Mouse (Mus musculus) v-Abl transformed pro-B cells (cell line): Measurements from ENCODE around the gene Nudt12.

Experiments used
- in situ Hi-C, 2 experiments: fragments of 400-800 bp; cut with MboI; formaldehyde crosslinking; loops; one replicate each; pipeline ENCODE4 v1.15.1; 2025; ENCODE audit not compliant: unreplicated experiment in 2 of 2

Nudt12 gene

DNA sequence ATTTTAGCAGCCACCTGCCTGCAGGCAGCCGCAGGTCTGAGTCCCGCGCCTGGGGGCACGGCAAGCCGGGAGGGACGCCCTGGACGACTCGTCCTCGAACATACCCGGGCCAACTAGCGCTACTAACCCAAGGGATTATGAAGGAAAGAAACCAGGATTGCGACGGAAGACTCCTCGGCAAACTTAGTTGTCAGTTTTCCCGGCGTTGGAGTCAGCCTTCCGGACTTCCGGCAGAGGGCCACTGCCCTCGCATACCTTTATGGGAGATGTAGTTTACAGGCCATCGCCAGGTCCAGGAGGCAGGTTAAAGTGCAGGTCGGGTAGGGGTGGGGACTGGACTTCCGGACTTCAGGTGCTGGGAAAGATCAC lies at the start of gene Nudt12:
TSS of gene Nudt12 (minus strand) at position 282 of the 369 bp plus-strand sequence.
- in situ Hi-C loops = no loop called here

DNA sequence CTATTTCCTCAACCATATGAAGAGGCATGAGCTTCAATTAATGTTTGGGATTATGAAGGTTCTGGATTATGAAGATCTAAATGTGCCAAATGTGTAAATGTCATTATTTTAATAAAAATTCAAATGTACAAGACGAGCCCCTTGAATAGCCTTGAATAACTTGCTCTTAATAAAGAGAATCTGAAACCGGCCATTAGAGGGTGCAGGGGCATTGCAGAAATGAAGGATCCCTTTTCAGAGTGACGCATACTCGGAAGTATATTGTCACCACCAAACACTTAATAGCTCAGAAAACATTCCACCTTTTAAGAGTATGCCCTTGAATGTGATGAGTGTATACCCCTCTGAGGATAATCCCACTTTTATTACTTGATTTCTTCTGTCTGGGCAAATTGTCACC lies 40.1 kb upstream of the Nudt12 start:
- in situ Hi-C loops = no loop called here

DNA sequence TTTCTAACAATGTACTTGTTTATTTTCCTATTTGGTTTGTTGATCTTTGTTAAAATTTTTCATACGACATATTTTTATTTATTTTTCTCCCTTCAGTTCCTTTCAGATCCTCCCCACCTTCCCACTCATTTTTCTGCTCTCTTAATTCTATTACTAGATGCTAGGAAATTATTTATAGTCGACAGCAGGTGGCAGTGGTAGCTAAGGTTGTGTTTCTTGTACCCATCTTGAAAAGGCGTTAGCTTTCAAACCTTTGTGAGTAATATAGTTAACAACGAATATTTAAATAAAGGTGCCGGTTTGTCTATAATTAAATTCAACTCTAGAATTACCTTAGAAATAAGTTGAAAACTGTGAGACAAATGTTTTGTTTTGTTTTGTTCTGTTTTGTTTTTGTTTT lies 26.6 kb upstream of the Nudt12 start:
- in situ Hi-C loops = no loop called here

DNA sequence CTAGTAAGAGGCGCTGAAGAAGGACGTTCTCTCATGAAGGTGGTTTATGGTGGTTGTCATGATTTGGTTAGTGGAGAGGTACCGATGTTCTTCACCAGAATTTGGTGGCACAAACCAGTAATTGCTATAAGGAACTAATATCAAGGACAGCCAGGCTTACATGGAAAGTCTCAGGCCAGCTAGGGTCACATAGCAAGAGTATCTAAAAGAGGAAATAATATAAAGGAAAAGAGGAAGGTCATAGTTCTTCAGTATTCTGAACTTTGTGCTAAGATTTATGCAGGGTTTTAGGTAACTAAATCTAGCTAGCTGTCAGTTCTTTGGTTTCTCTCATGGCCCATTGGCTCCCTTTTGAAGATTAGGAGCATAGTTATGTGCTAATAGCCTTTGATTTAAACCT lies 20.3 kb upstream of the Nudt12 start:
- in situ Hi-C loops = no loop called here

- in situ Hi-C loops = no loop called here
These were observed 13.2 kb upstream of the Nudt12 start for GRCm38 (mm10) chr17:59026336-59026735.

GRCm38 (mm10) chr17:59024502-59024901 lies 11.3 kb upstream of the Nudt12 start:
- in situ Hi-C loops = no loop called here

DNA sequence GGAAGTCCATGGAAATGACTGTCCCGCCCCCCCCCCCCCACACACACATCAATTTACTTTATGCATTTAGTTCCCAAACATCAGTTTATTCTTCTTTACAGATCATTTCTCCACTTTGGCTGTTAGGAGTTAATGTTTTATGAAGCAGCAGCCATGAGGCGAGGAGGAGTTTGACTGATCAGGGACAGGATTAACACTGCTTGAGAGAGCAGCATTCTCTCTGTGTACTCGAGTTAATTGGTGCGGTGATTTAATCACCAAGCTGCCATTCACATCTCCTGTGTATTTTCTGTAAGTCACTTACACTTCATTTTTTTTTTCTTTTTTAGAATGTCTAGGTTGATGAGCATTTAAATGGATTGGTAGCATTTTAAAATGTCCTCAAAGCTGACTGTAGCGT lies 10.8 kb upstream of the Nudt12 start:
- in situ Hi-C loops = no loop called here

DNA sequence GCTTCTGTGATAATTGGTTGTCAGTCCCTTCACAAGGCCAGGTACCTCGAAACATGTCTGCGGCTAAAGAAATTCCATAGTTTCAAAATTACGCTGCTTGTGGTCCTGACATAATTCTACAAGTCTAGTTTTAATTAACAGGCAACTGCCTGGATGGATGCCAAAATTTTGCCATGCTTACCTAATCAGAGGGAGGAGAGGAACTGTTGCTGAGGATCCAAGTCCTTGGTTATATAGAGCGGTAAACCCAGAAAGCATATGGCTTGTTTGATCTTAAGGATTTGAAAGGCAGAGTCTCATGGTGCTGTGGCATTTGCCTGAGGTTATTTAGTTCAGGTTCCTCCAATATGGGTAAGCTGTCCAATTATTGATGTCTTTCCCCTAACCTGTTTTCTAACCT lies 5.5 kb upstream of the Nudt12 start:
- in situ Hi-C loops = no loop called here

GRCm38 (mm10) chr17:59012421-59013090 lies 616 bp downstream of the Nudt12 start:
- in situ Hi-C loops = no loop called here

DNA sequence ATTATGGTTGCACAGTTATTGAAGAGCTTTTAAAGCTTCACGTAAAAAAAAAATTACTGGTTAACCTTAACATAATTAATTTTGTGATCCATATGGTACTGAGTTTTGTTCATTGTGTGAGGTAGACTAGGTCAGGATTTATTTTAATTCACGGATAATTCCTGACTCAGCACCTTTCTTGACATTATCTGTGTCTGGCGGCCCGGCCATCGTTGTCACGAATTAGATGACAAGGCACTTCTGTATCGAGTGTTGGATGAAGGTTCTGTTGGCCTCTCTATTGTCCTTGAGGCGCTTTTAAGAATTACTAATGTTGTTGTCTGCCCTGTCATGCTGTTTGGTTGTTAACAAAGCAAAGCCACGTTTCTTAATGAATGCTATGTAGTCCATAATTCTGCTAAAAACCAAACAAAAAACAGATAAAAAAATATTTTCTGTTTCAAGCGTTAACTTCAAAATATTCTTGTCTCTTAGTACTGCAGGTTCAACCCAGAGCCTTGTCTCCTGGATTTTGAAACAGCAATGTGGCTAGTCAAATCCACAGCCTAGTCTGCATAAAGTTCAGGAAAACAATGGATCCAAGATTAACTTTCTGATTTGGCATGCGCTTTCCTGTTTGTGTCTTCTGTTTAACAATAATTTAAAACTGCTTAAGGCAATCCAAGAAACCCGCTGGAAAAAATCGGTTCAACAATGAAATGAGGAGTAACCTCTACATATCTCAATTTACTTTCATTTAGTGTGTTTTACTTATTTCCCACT lies 1.4 kb downstream of the Nudt12 start:
- in situ Hi-C loops = no loop called here

- in situ Hi-C loops = no loop called here
These were observed 21.9 kb downstream of the Nudt12 start, which contains the start of gene Pdzph1 for GRCm38 (mm10) chr17:58991275-58991674. Pdzph1 (minus strand) TSS chr17:58991375.

- in situ Hi-C loops = no loop called here
These were observed 39.9 kb downstream of the Nudt12 start for GRCm38 (mm10) chr17:58973237-58973636.

DNA sequence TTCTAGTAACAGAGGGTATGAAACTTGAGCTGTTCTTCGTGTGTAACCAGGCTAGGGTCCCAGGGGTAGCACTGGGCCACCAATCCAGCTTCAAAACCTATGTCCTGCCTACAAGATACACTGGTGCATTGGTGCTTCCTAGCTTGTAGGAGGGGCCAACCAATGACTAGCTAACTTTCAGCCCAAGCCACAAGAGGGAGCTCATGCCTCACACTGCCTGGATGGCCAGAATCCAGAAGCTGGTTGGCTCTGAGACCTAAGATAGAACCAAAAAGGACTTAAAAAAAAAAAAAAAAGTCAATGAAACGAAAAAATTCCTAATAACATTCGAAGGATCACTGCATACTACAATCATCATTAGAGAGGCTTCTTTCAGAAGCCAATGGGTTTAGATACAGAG lies 53.3 kb downstream of the Nudt12 start:
- in situ Hi-C loops = no loop called here

DNA sequence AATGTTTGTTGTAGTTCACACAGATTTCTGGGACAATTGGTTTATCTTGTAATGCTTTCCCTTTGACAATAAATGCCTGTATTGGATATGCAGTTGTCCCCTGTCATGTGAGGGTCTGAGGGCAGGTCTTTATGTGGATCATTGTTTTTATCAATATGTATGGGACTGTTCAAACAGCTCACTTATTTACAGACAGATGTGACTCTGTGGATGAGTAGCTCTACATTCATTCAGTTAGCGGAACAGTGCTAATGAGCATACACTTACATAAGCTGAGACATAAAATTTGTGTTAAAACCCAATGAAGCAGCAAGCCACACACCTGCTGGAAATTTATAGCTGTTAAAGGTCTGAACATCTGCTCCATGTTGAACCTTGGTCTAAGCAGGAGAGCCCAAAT lies 56.1 kb downstream of the Nudt12 start:
- in situ Hi-C loops = no loop called here
